Mouse (Mus musculus) lung, adult 2 months (tissue): Measurements from ENCODE around the gene Zc3h18.
A peak's percentile ranks its signal among the peaks of the same experiment; 100 is the strongest.

Source experiments
- CTCF ChIP-seq: fragments of 200-500 bp; IDR thresholded peaks from 2 replicates; pipeline ENCODE4 v1.5.1; 2011; ENCODE audit warnings: mild to moderate bottlenecking, low read length, control low read depth; ENCODE audit not compliant: insufficient read depth
- POLR2A ChIP-seq: fragments of 200-500 bp; IDR thresholded peaks from 2 replicates; pipeline ENCODE4 v1.6.1; 2011; ENCODE audit warnings: low read depth, mild to moderate bottlenecking, control low read depth, low read length, borderline replicate concordance; ENCODE audit errors: extremely low read depth

DNA sequence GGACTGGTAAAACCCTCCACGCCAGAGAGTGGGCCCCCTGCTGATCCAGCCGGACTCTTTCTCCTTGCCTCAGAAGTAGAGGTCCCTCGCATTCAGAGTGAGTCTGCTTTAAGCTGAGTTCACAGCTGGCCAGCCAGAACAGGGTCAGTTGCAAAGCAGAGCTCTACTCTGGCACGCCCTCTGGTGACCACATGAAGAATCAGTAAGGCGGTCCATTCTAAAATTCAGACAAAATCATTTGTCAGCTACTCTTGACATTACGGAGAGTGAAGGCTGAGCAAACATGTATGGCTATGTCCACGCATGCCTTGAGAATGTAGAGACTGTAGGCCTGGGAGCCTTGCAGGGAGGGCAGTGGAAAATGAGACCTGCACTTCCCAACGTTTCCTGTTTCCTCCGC, 6.7 kb upstream of the Zc3h18 start:
- TF ChIP-seq CTCF: peak; percentile 85
- TF ChIP-seq POLR2A: no peak
